Mouse (Mus musculus) E14TG2a.4 (cell line): ENCODE data around the gene 9430038I01Rik.
A peak's percentile ranks its signal among the peaks of the same experiment; 100 is the strongest.

Experiments used
- H3K27me3 ChIP-seq: 2 replicates; pipeline ENCODE4 v1.6.1; 2014; ENCODE audit warnings: low read length, control low read depth; ENCODE audit not compliant: insufficient read depth
- H3K36me3 ChIP-seq: 2 replicates; pipeline ENCODE4 v1.6.1; 2014; ENCODE audit warnings: low read length, control low read depth; ENCODE audit not compliant: insufficient read depth
- H3K4me1 ChIP-seq: replicated peaks from 2 replicates; pipeline ENCODE4 v1.6.1; 2014; ENCODE audit warnings: low read depth, low read length, control low read depth
- H3K4me3 ChIP-seq: replicated peaks from 2 replicates; pipeline ENCODE4 v1.5.1; 2014; ENCODE audit warnings: mild to moderate bottlenecking, low read length
- H3K9me3 ChIP-seq: 2 replicates; pipeline ENCODE4 v1.6.1; 2014; ENCODE audit warnings: low read length, control low read depth
- CTCF ChIP-seq: conservative IDR thresholded peaks from 2 replicates; pipeline ENCODE4 v1.5.1; 2014; ENCODE audit warnings: low read length
- NANOG ChIP-seq: IDR thresholded peaks from 2 replicates; pipeline ENCODE4 v1.6.1; 2014; ENCODE audit warnings: borderline replicate concordance, low read length, mixed read lengths
- POU5F1 ChIP-seq: IDR thresholded peaks from 2 replicates; pipeline ENCODE4 v1.6.1; 2014; ENCODE audit warnings: low read length, borderline replicate concordance

Gene 9430038I01Rik

DNA sequence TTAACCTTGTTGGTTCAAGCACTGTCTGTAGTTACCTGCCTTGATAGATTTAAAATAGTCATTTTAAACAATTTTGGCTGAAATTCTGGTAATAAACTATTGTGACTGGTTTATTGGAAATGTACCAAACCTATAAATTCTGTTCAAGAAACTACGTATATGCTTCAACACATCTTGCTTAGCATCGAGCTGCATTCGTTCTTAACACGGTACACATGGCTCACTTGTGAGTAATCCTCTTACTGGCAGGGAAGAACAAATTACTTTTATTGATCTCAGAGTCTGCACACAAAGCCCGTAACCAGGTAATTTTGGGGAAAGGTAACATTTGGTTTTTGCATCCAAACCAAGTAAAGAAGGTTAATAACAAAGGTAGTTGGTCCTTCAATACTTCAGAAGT lies 22.7 kb downstream of the 9430038I01Rik start:
- Histone ChIP-seq H3K4me3 (no peak overlapping the region), H3K27me3 (no peaks in the 10 kb centered on the region), H3K9me3 (no peaks in the 10 kb centered on the region), H3K4me1 (peaks cover 14% of the 10 kb centered on the region), H3K36me3 (peaks cover 11% of the 10 kb centered on the region)
- TF ChIP-seq CTCF (no peak), POU5F1 (no peak), NANOG (no peak)

DNA sequence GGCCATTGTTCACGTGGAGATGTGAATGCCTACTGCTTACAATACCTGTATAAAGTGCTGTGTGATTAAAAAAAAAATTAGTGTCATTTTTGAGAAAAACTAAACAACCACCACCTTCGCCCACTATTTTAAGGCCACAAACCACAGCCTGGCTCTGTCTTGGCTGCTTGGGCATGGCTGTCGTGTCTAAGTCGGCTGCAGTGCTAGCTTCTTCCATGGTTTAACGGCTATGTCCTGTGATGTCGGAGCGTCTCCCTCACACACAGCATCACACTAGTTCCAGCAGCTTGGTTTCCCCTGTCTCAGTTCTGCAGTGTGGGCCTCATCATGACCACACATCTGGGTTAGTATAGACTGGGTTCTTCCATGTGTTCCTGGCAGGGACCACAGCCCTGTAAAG lies 35.6 kb downstream of the 9430038I01Rik start:
- Histone ChIP-seq H3K4me1 (no peaks in the 10 kb centered on the region), H3K9me3 (peaks cover 10% of the 10 kb centered on the region), H3K4me3 (no peak overlapping the region), H3K36me3 (peaks cover 23% of the 10 kb centered on the region), H3K27me3 (no peaks in the 10 kb centered on the region)
- TF ChIP-seq POU5F1, result no peak
- no peak for TF ChIP-seq NANOG
- TF ChIP-seq CTCF, result no peak

DNA sequence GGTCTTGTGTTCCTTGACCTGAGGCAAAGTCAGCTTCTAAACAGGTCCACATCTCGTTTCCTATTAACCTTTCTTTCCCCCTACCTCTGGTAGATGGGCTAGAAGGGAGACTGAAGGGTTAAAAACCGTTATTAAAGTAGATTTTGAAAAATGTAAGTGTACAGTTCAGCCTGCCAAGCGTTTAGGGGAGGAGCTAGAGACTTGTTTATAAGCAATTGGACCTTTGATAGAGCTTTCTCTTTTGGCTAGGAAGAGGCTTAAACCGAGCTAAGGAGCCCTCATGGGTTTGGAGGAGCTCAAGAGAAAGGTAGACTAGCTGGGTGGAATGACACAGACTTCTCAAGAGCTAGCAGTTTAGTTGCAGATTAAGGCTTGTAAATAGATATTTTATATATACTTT lies 38.8 kb downstream of the 9430038I01Rik start:
- peaks cover 10% of the 10 kb centered on the region for H3K9me3 ChIP-seq

DNA sequence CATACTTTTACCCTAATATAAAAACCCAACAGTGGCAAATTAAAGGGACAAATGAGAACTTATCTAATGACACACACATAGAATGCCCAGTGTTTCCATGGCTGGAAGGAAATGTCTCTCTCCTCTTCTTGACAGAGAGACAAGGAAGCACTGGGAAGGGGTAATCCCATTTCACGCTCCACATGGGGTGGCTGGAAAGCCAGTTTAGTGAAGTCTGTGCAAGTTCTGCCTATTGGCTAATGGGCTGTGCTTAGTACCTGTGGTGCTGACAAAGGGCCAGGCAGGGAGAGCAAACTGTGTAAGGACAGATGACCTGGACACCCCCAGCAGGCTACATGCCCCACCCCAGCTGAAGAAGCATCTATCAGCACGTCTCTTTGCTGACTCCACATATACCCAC lies 40.4 kb downstream of the 9430038I01Rik start:
- Histone ChIP-seq H3K4me3 (no peak overlapping the region), H3K27me3 (peaks cover 3% of the 10 kb centered on the region; the same call in 1 of the 2 replicates), H3K36me3 (peaks cover 14% of the 10 kb centered on the region), H3K4me1 (no peaks in the 10 kb centered on the region), H3K9me3 (peaks cover 10% of the 10 kb centered on the region)
- TF ChIP-seq POU5F1 (no peak), NANOG (no peak), CTCF (no peak)

More for the DNA sequence above, 38.8 kb downstream of the 9430038I01Rik start:
- Histone ChIP-seq H3K4me3 (no peak overlapping the region), H3K27me3 (peaks cover 3% of the 10 kb centered on the region; the same call in 1 of the 2 replicates), H3K36me3 (peaks cover 23% of the 10 kb centered on the region), H3K4me1 (no peaks in the 10 kb centered on the region)
- TF ChIP-seq POU5F1 (no peak), NANOG (no peak), CTCF (no peak)

DNA sequence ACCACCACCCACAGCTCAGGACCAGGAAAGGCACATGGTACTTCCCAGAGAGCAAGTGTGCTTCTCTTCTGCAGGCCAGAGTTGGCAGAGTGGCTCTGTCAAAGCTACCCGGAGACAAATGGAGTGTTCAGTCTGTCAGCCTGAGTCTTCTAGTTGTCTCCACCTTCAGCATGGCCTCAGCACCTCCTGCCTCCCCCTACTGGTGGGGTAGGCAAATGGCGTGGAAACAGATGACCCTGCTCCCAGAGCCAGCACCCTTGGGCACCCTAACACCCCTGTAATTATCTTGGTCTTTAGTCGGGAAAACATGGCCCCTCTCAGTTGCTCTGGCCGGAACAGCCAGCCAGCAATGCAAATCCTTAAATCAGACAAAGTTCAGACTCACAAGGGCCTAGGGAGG lies 43.8 kb downstream of the 9430038I01Rik start:
- no peaks in the 10 kb centered on the region for H3K36me3 ChIP-seq
- no peak overlapping the region for H3K4me3 ChIP-seq
- no peak for TF ChIP-seq POU5F1
- TF ChIP-seq CTCF, result peak; percentile 9; the same call in 1 of the 2 replicates
- no peaks in the 10 kb centered on the region for H3K9me3 ChIP-seq
- H3K4me1 ChIP-seq, result no peaks in the 10 kb centered on the region
- H3K27me3 ChIP-seq, result peaks cover 13% of the 10 kb centered on the region

DNA sequence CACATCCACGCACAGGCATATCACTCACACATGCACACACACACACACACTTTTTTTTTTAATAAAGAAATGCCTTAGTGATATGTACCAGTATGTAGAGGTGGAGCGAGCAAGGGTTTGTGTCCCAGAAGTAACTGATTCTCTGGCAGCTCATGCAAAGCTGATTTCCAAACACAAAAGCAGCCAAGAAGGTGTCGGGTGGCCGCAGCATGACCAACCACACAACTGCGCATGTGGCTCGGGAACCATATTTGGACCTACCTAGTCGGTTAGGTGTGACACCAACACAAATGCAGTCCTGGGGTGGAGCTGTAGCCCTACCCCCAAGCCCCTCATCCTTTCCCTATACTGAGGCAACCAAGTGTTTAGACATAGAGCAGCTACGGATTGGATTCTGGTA lies 45.5 kb downstream of the 9430038I01Rik start:
- no peaks in the 10 kb centered on the region for H3K9me3 ChIP-seq
- H3K36me3 ChIP-seq, result no peaks in the 10 kb centered on the region
- no peak overlapping the region for H3K4me3 ChIP-seq
- H3K27me3 ChIP-seq, result peaks cover 13% of the 10 kb centered on the region
- no peaks in the 10 kb centered on the region for H3K4me1 ChIP-seq
- TF ChIP-seq POU5F1, result no peak
- TF ChIP-seq NANOG, result no peak
- no peak for TF ChIP-seq CTCF

DNA sequence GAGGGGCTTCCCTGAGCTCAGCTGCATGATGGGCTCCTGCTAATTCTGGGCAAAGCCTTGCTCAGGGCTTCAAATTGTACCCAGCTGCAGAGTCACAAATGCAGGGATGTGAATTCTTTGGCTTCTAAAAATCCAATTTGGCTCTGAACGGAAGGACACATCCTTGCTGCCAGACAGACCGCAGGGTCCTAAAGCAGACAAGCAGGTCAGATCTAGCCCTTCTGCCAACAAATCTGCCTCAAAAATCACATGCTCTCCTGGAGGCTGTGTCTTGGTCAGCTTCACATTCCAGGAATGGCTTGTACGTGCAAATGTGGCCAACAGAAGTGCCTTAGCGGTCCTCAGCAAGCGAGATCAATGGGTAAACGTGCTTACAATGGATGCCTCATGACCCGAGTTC lies 46.0 kb downstream of the 9430038I01Rik start:
- Histone ChIP-seq H3K4me3 (no peak overlapping the region), H3K4me1 (no peaks in the 10 kb centered on the region), H3K27me3 (peaks cover 13% of the 10 kb centered on the region), H3K36me3 (no peaks in the 10 kb centered on the region), H3K9me3 (peaks cover 3% of the 10 kb centered on the region; the same call in 1 of the 2 replicates)
- TF ChIP-seq NANOG (no peak), POU5F1 (no peak), CTCF (no peak)

DNA sequence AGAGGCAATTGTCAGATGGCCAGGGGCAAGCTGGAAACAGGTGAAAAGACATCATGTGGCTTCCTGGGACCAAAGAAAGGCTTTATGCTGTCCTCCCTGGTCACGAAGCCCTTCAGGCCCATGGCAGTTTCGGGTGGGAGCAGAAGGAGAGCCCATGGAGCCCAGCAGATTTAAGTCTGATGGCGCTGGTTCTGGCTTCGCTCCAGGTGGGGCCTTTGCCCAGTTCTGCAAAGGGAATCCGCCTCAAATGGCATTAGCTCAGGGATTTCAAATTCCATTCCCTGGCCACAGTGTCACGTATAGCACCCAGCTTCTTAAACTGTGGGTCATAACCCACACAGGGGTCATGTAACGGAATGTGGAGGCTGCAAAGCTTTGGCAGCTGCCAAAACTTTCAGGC lies 63.7 kb downstream of the 9430038I01Rik start:
- no peaks in the 10 kb centered on the region for H3K9me3 ChIP-seq
- H3K4me3 ChIP-seq, result no peak overlapping the region
- TF ChIP-seq POU5F1 (no peak), NANOG (no peak), CTCF (no peak)
- no peaks in the 10 kb centered on the region for H3K4me1 ChIP-seq
- no peaks in the 10 kb centered on the region for H3K36me3 ChIP-seq
- H3K27me3 ChIP-seq, result 0 out of 2 replicates have a peak, but pooled peaks cover 6% of the 10 kb centered on the region

DNA sequence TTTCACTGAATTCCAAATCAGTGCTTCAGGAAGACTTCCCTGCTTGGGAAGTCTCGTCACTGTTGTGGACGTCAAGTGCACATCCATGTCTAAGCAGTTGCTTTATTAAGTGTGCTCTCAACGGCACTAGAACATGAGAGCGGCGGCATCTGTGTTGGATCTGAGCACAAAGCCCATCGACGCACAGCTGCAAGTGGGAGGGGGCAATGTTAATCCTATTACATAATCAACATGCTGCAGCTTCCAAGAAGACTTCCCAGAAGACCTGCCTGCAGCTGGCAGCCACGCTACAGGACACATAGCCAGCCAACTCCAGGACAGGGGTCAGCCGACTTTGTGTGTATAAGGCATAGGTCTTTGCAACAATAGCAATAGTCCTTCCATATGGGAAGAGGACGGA lies 64.5 kb downstream of the 9430038I01Rik start:
- TF ChIP-seq CTCF (no peak), POU5F1 (no peak), NANOG (no peak)
- no peaks in the 10 kb centered on the region for H3K9me3 ChIP-seq
- H3K36me3 ChIP-seq, result no peaks in the 10 kb centered on the region
- H3K27me3 ChIP-seq, result 0 out of 2 replicates have a peak, but pooled peaks cover 6% of the 10 kb centered on the region
- H3K4me1 ChIP-seq, result no peaks in the 10 kb centered on the region
- no peak overlapping the region for H3K4me3 ChIP-seq

DNA sequence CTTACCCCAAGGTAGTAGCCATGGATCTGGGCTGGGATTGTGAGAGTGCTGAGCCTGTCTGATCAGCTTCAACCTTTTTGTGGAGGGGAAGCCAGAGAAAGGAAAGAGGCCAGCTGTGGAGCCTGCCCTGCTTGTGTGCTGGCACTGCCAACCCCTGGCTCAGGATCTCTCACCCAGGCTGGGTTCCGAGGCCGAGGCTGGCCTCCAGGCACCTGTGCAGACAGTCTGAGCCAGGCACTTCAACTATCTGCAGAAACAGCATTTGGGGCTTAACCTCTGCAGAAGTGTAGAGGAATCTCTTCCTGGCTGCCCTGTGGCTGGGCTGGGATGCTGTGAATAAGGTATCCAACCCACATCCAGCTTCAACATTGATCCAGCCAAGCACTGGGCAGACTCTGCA lies 76.6 kb downstream of the 9430038I01Rik start:
- H3K27me3 ChIP-seq, result peaks cover 39% of the 10 kb centered on the region
- H3K4me3 ChIP-seq, result no peak overlapping the region
- TF ChIP-seq POU5F1, result no peak
- TF ChIP-seq CTCF, result no peak
- TF ChIP-seq NANOG, result no peak
- H3K9me3 ChIP-seq, result no peaks in the 10 kb centered on the region
- H3K4me1 ChIP-seq, result no peaks in the 10 kb centered on the region
- no peaks in the 10 kb centered on the region for H3K36me3 ChIP-seq
